Mouse (Mus musculus) kidney, adult 8-10 months (tissue): ENCODE measurements around the gene Mrps21.
"Not testable (repeated sequence)": the region's sequence is repeated elsewhere in the genome, so short reads cannot be mapped to it uniquely, and the experiment has no call there.

Experiments used
- DNase-seq, 2 experiments: peaks; one replicate each; pipeline ENCODE4 v3.0.0; 2022

Mrps21 gene

DNA sequence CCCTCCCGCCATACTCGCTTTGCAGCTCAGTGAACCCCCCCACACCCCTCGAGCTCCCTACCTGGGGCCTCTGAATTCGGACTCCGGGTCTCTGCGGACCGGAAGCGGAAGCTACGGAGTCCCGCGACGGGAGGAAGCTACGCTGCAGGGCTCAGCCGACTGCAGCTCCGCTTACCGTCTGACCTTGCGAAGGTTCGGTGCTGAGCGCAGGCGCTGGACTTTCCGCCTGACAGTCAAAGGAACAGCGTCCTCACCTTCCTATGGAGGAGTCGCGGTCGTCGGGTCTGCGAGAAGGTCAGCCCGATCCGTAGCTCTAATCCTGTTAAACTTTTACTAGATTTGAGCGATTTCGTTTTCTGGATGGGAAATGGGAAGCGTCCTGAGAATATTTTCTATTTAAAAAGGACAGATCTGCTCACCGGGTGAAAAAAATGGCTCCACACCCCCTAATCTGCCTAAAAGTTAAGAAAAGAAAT is at the start of gene Mrps21:
Gene Mrps21 (minus strand): TSS at position 128 of the 476 bp plus-strand sequence.
- DNase-seq = peak; percentile 91 to 93

DNA sequence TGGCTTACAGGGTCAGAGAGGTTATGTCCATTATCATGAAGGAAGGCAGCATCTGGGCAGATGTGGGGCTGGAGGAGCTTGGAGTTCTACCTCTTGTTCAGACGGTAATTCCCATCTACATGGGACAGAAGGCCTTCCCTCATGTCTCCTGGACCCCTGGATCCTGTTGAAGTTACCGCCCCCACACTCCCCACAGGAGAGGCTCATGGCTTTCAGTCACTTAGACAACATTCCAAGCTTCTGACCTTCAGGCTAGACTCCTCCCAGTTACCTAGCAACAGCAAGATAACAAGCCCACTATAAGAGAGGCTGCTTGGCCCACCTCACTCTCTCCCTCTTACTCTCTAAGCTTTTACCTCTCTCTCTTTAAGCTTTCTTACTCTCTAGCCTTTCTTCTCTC is 49.2 kb upstream of the Mrps21 start:
- DNase-seq = not testable (repeated sequence)

DNA sequence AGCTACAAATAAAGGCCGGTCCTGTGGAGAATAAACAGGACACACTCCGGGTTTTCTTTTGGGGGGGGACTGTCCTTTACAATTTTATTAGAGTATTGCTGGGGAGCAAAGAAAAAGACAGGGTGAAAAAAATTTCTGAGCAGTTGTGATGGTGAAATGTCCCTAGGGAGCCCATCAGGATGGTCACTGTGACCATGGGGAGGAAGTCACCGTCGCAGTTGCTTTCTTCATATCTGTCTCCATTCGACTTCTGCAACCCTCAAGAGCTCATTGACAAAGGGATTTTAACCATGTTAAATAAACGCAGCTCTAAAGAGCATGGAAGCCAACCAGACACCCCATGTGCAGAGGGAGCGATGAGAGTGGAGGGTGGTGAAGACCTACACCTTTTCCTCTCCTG is 45.4 kb upstream of the Mrps21 start:
- no peak for DNase-seq

DNA sequence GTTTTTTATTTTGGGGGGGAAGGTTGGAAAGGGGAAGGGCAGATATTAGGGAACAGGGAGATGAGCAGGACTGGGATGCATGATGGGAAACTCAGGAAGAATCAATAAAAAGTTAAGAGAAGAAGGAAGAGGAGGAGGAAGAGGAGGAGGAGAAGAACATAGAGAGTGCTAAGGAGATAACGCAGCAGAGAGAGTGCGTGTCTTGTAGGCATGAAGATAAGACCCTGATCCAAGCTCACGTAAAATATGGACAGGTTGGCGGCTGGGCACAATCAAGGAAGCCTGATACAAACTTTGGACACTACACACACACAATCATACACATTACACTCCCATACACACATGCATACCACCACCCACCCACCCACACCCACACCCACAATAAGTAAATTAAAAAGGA is 43.4 kb upstream of the Mrps21 start:
- DNase-seq = no peak

DNA sequence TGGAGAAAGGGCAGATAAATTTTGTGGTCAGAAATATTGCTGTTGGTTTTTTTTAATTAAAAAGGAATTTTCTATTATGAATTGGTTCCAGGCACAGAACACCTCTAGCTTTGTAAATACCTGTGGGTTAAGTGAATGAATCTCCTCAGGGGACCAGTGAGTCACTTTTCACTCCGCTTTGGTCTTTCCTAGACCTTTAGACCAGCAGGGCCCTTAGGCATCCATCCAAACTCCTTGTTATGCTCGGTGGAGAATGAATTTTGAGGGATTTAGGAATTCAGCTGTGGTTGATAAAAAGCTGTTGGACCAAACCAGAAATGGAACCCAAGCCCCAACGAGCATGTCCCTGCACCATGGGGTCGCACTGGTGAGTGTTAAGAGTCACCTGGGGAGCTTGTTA is 36.3 kb upstream of the Mrps21 start:
- DNase-seq = no peak

- peak in 1 of 2 experiments; percentile 61 for DNase-seq
Measured at GRCm38 (mm10) chr3:95906860-95907259, 35.5 kb upstream of the Mrps21 start.

GRCm38 (mm10) chr3:95905940-95906492 is 34.7 kb upstream of the Mrps21 start:
- peak in 1 of 2 experiments; percentile 70 for DNase-seq

- peak in 1 of 2 experiments; percentile 38 for DNase-seq
Measured at GRCm38 (mm10) chr3:95905146-95905939, 34.0 kb upstream of the Mrps21 start.

DNA sequence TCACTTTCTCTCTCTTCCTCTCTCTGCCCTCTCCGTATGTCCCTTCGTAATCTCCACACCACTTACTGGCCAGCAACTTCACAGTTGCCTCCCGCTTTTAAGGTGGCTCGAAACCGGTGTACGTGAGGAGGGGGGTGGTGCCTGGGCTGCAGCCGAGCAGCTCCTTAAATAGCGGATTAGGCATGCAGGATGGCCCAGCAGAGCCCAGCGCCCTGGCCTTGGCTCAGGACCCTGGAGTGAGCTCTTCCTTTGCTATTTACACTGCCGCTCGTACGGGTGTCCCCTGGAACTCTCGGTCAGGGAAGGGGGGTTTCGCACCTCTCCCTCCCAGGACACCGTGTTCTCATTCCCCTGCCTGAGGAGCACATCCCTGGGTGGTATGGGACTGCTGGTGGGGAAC is 33.2 kb upstream of the Mrps21 start, which contains the start of gene Car14:
Gene Car14 (minus strand): TSS at position 124 of the 400 bp plus-strand sequence.
- peak; percentile 55 to 62 for DNase-seq

- peak; percentile 80 to 82 for DNase-seq
Measured at GRCm38 (mm10) chr3:95903753-95904502, 32.6 kb upstream of the Mrps21 start.

- peak in 1 of 2 experiments; percentile 35 for DNase-seq
Measured at GRCm38 (mm10) chr3:95902643-95903042, 31.3 kb upstream of the Mrps21 start.

- peak in 1 of 2 experiments; percentile 13 for DNase-seq
Measured at GRCm38 (mm10) chr3:95902373-95902625, 31.0 kb upstream of the Mrps21 start.

DNA sequence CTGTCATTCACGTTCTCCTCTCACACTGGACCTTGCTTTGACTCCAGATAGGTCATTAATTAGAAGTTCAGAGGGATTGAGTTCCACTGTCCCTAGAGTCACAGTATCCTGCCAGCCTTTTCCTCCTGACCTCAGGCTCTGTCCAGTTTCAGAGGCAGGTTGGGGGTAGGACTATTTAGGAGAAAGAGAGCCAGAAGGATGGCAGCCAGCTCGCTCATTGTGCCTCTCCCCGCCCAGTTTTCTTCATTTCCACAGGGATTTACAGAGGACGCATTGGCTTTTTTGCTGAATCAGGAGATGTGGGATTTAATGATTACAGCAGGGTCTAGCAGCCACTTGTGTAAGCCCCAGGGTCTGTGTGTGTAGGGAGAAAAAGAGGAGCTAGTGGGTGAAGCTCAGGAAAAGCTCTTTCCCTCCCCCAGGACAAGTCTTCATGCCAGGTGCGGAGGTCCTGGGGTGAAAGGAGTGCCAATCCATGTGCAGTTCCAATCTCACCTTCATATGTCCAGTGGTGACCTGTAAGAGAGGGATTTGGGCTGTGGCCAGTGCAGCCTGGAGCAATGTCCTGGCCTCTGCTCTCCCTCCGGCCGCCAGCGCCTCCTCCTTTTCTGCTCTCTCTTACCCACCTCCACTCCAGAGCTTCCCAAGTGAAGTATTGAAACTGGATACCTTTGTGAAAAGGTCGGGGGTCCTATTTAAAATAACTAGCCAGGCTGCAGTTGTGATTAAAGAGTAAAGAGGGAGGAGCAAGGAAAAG is 30.5 kb upstream of the Mrps21 start:
- peak; percentile 77 to 78 for DNase-seq

DNA sequence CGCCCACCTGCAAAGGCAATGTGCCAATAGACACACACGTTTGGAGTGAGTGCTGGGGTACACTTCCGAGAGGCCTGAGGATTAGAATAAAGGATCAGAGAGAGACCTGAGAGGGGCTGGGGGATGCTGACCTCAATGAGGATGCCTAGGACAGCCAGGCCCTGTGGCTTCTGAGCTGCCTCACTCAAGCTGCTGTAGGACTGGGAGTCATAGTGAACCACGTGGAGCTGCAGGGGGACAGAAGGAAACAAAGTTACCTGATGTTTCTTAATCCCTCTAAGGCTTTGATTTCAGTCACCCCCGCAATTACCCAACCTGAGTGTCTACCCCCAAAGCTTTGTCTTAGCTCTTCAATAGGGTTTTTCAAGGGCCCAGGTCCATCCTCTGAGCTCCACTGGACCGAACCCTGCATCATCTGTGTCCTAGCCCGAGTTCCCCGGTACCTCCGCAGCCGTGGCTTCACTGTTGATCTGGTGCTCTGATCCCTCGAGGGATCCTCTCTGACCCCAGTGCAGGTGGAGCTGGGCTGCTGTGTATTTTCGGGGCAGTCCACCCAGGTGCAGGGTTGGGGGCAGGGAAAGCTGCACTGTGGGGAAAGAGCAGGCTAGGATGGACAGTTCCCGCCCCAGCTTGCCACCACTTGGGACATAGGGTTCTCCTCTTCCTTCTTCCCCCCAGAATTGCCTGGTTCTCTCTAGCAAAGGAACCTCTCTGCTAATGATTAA is 28.6 kb upstream of the Mrps21 start:
- DNase-seq = no peak

DNA sequence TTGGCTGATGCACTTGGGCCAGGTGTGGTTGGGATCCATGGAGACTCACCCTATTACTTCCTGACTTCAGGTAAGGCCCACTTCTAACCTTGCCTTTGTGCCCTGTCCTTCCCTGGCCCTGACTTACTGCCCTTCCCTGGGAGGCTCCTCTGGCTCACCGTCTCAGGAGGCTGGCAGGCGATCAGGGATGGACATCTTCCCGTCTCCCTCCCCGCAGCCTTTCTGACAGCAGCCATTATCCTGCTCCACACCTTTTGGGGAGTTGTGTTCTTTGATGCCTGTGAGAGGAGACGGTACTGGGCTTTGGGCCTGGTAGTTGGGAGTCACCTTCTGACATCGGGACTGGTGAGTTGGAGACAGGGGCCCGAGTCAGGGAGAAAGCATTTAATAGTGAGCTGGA is 24.2 kb upstream of the Mrps21 start:
- DNase-seq = peak in 1 of 2 experiments; percentile 8

GRCm38 (mm10) chr3:95894317-95895160 is 23.2 kb upstream of the Mrps21 start:
- DNase-seq = peak; percentile 82 to 87

GRCm38 (mm10) chr3:95893606-95894316 is 22.4 kb upstream of the Mrps21 start, which contains the start of gene Aph1a:
Gene Aph1a (plus strand): TSS chr3:95893969.
- DNase-seq = peak; percentile 97 to 99

DNA sequence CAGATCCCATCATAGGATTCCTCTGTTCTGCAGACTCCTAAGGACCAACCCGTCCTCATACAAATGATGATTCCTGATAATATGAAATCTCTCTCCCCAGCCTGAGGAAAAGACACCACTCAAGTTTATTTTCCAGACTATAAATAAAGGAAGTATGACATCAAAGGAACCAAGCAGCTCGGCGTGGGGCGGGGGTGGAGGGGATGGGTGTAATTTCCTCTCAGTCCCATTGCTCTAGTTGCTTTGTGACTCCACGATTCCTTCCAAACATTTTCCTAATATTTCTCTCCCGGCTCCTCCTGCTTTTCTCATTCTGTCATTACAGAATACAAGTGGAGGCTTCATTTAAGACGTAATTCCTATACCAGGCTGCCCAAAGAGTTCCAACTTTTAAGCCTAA is 21.8 kb upstream of the Mrps21 start:
- peak in 1 of 2 experiments; percentile 14 for DNase-seq

DNA sequence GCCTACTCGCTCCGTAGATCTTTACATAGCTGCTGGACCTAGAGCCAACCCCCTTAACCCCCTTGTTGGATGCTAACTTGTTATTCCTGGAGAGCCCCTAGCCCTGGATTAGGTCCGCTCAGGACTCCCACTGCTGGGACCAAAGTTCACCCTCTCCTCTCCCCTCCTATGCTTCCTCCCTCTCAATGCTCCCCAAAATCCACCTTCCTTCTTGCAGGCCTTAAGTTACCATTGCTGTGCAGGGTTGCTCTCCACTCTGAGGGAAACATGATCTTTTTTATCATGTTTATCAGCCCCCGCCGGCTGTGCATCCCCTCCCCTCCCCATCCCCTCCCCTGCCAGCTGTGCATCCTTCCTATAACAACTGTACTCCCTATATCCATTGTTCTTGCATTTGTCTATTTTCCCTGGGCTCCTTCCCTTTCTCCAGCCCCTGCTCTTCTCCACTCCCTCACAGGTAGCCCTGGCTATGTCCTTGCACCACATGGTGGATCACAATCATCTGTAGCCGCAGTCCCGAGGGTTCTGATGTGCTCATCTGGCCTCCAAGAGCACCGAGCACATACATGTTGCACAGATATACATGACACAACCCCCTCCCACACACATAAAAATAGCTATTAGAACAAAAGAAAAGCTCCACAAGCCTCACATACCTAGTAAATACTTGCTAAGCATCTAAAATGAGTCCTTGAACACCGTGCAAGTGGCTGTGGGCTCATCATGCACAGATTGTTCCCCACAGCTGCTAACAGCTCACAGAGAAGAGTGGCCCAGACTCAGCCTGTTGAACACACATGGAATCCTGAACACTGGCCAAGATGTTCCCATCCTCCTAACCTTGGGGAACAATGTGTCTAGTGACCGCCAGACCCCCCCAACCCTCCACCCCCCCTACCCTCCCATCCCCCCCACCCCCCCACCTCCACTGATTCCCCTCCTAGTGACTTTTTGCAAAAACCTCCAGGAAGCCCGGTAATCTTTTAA is 21.0 kb upstream of the Mrps21 start:
- peak; percentile 3 to 27 for DNase-seq
